Comparison of ENCODE assay signal across 8 mouse cellular contexts in genomic region chr7:12949032-12949871, GRCm38 (mm10). TPM values are rescaled to one million over a fixed set of nuclear protein-coding genes. Genes with fewer than 3 reads are reported as not detected.
DNase-seq lines count a peak whose midpoint lies in the region; ATAC-seq and TF ChIP-seq lines count a peak whose summit lies in the region.

No protein-coding gene starts in this region.

- H3K27me3 ChIP-seq in E14TG2a.4 (ENCODE audit: insufficient read depth, low read length): no peaks in the 10 kb centered on the region
- no peaks in the 10 kb centered on the region for H3K27me3 ChIP-seq in forebrain, embryonic 13.5 days
- no peaks in the 10 kb centered on the region for H3K27me3 ChIP-seq in neural tube, embryonic 15.5 days (replicated peaks)

- no peaks in the 10 kb centered on the region for H3K36me3 ChIP-seq in E14TG2a.4 (ENCODE audit: insufficient read depth, low read length)
- no peaks in the 10 kb centered on the region for H3K36me3 ChIP-seq in forebrain, embryonic 13.5 days (ENCODE audit: poor library complexity, severe bottlenecking)
- no peaks in the 10 kb centered on the region for H3K36me3 ChIP-seq in neural tube, embryonic 15.5 days

- intact Hi-C loops in heart, postnatal 14 days (cut with DNase I): loop anchor here (2.0 kb wide), 1 partner anchor 26 kb away; the partner anchor contains the start of gene Rps5

- peaks cover 23% of the 10 kb centered on the region for H3K4me1 ChIP-seq in E14TG2a.4 (replicated peaks; ENCODE audit: low read depth, low read length)
- peaks cover 12% of the 10 kb centered on the region for H3K4me1 ChIP-seq in forebrain, embryonic 13.5 days
- H3K4me1 ChIP-seq in neural tube, embryonic 15.5 days: peaks cover 13% of the 10 kb centered on the region

- peak overlapping the region; percentile 84 for H3K4me3 ChIP-seq in E14TG2a.4 (replicated peaks; ENCODE audit: low read length)
- H3K4me3 ChIP-seq in forebrain, embryonic 13.5 days: peak overlapping the region; percentile 42
- H3K4me3 ChIP-seq in neural tube, embryonic 15.5 days (replicated peaks): peak overlapping the region; percentile 45

- peak overlapping the region; percentile 83 for H3K27ac ChIP-seq in forebrain, embryonic 13.5 days
- peak overlapping the region; percentile 91 for H3K27ac ChIP-seq in neural tube, embryonic 15.5 days (replicated peaks)

- 15% methylated on average over 35 of the region's 35 CpGs for WGBS in forebrain, embryonic 13.5 days
- WGBS in neural tube, embryonic 15.5 days: 5% methylated on average over 35 of the region's 35 CpGs

- H3K9me3 ChIP-seq in E14TG2a.4 (ENCODE audit: low read length): no peaks in the 10 kb centered on the region
- peaks cover 4% of the 10 kb centered on the region; the same call in 1 of the 2 replicates for H3K9me3 ChIP-seq in forebrain, embryonic 13.5 days (replicated peaks)
- no peaks in the 10 kb centered on the region for H3K9me3 ChIP-seq in neural tube, embryonic 15.5 days (replicated peaks)

- no peak for TF ChIP-seq CTCF in E14TG2a.4 (conservative IDR thresholded peaks at IDR 0.05; ENCODE audit: low read length)

- peak; percentile 81 to 88 for DNase-seq in heart, postnatal 14 days
- DNase-seq in layer of hippocampus, adult 11-12 months (ENCODE audit: low spot score): peak; percentile 97
- DNase-seq in lung, adult 18-20 months: peak; percentile 97
- DNase-seq in testis, postnatal 14 days (ENCODE audit: low spot score): peak; percentile 91

- ATAC-seq in cerebellum, adult (ENCODE audit: insufficient number of reproducible peaks, low FRiP score, low TSS enrichment): peak; percentile 99
- ATAC-seq in forebrain, embryonic 13.5 days: peak; percentile 99
- ATAC-seq in neural tube, embryonic 15.5 days (ENCODE audit: low FRiP score): peak; percentile 97

- H3K9ac ChIP-seq in forebrain, embryonic 13.5 days: peak overlapping the region; percentile 75
- H3K9ac ChIP-seq in neural tube, embryonic 15.5 days (replicated peaks): peak overlapping the region; percentile 64

- peak overlapping the region; percentile 80 for H3K4me2 ChIP-seq in forebrain, embryonic 13.5 days
- peak overlapping the region; percentile 73 for H3K4me2 ChIP-seq in neural tube, embryonic 15.5 days

RNA-seq across cellular contexts. Expression of gene Zfp324, which starts 16.4 kb away (rescaled TPM):
- polyA plus RNA-seq in forebrain, embryonic 13.5 days (2015; fragmentation: Nextera tagmentation; extraction: Ambion mirVana): 12.3 and 12.5 TPM in 2 replicates
- total RNA-seq in heart, postnatal 14 days (2021): 1 to 10 TPM; 4.1 to 4.5 TPM
- polyA plus RNA-seq in neural tube, embryonic 15.5 days (2015; fragmentation: Nextera tagmentation; extraction: Ambion mirVana): 13.1 and 13.3 TPM in 2 replicates

RNA-seq across cellular contexts. Expression of gene Rnf225, which starts 22.0 kb away (rescaled TPM):
- polyA plus RNA-seq in forebrain, embryonic 13.5 days (2015; fragmentation: Nextera tagmentation; extraction: Ambion mirVana): 0.74 and 0.78 TPM in 2 replicates
- total RNA-seq in heart, postnatal 14 days (2021): under 1 TPM; 0.22 to 0.29 TPM
- polyA plus RNA-seq in neural tube, embryonic 15.5 days (2015; fragmentation: Nextera tagmentation; extraction: Ambion mirVana): 0.96 and 1.1 TPM in 2 replicates

RNA-seq across cellular contexts. Expression of gene Rps5, which starts 27.2 kb away (rescaled TPM):
- polyA plus RNA-seq in forebrain, embryonic 13.5 days (2015; fragmentation: Nextera tagmentation; extraction: Ambion mirVana): 820 and 824 TPM in 2 replicates
- 100 to 1,000 TPM; 536 to 584 TPM for total RNA-seq in heart, postnatal 14 days (2021)
- polyA plus RNA-seq in neural tube, embryonic 15.5 days (2015; fragmentation: Nextera tagmentation; extraction: Ambion mirVana): 564 and 667 TPM in 2 replicates

RNA-seq across cellular contexts. Expression of gene Zfp446, which starts 28.4 kb away (rescaled TPM):
- 12.7 and 14.5 TPM in 2 replicates for polyA plus RNA-seq in forebrain, embryonic 13.5 days (2015; fragmentation: Nextera tagmentation; extraction: Ambion mirVana)
- 1 to 10 TPM; 2.6 to 3.3 TPM for total RNA-seq in heart, postnatal 14 days (2021)
- polyA plus RNA-seq in neural tube, embryonic 15.5 days (2015; fragmentation: Nextera tagmentation; extraction: Ambion mirVana): 9.1 and 10.3 TPM in 2 replicates

RNA-seq across cellular contexts. Expression of gene Slc27a5, which starts 48.7 kb away (rescaled TPM):
- 0.12 and 0.53 TPM in 2 replicates for polyA plus RNA-seq in forebrain, embryonic 13.5 days (2015; fragmentation: Nextera tagmentation; extraction: Ambion mirVana)
- not detected for total RNA-seq in heart, postnatal 14 days (2021)
- polyA plus RNA-seq in neural tube, embryonic 15.5 days (2015; fragmentation: Nextera tagmentation; extraction: Ambion mirVana): 0.49 and 0.68 TPM in 2 replicates

Comparison
In these comparisons a context has a peak if more than half of its experiments do, and no peak if none do; other contexts are left out.
1. Peak in every context shown above with its lines: DNase-seq, ATAC-seq, H3K4me3 ChIP-seq and H3K27ac ChIP-seq.